Mouse (Mus musculus) embryonic facial prominence, embryonic 13.5 days (tissue): ENCODE data around the gene Mtmr2. TPM values are rescaled to one million over a fixed set of nuclear protein-coding genes. Genes with fewer than 3 reads are reported as not detected.

Experiments used
- ATAC-seq: fragments of 200-750 bp; cut with Nextera tagmentation; 2 replicates; pipeline ENCODE4 v1.8.0; 2017; ENCODE audit warnings: low read depth; ENCODE audit not compliant: insufficient number of reproducible peaks, insufficient read depth, low FRiP score, low TSS enrichment
- H3K27ac ChIP-seq: fragments of 300-500 bp; sonication (generic); 2 replicates; pipeline ENCODE4 v1.5.1; 2015; ENCODE audit warnings: moderate library complexity, mild to moderate bottlenecking, inconsistent platforms
- H3K27me3 ChIP-seq: fragments of 300-500 bp; sonication (generic); 2 replicates; pipeline ENCODE4 v1.6.1; 2015; ENCODE audit warnings: mild to moderate bottlenecking, inconsistent platforms
- H3K36me3 ChIP-seq: fragments of 300-500 bp; sonication (generic); 2 replicates; pipeline ENCODE4 v1.6.1; 2015; ENCODE audit warnings: mild to moderate bottlenecking, inconsistent platforms
- H3K4me1 ChIP-seq: fragments of 300-500 bp; sonication (generic); 2 replicates; pipeline ENCODE4 v1.6.1; 2015; ENCODE audit warnings: inconsistent platforms
- H3K4me2 ChIP-seq: fragments of 300-500 bp; sonication (generic); 2 replicates; pipeline ENCODE4 v1.6.1; 2015; ENCODE audit warnings: moderate library complexity, mild to moderate bottlenecking, inconsistent platforms
- H3K4me3 ChIP-seq: fragments of 300-500 bp; sonication (generic); 2 replicates; pipeline ENCODE4 v1.5.1; 2015; ENCODE audit warnings: mild to moderate bottlenecking, inconsistent platforms
- H3K9ac ChIP-seq: fragments of 300-500 bp; sonication (generic); 2 replicates; pipeline ENCODE4 v1.6.1; 2015; ENCODE audit warnings: mild to moderate bottlenecking, inconsistent platforms
- H3K9me3 ChIP-seq: fragments of 300-500 bp; sonication (generic); 2 replicates; pipeline ENCODE4 v1.6.1; 2016; ENCODE audit warnings: inconsistent platforms
- WGBS: fragments of 180-500 bp; shearing (Covaris S2); methylation state at CpG from one replicate; pipeline ENCODE4 v1.1.7; 2015; ENCODE audit warnings: mixed read lengths; 5-methylcytosine and 5-hydroxymethylcytosine counted together
- polyA plus RNA-seq: library from polyadenylated mRNA; unstranded; fragments of >200 nt; fragmentation: Nextera tagmentation; extraction: Ambion mirVana; gene quantifications from 2 replicates; pipeline ENCODE4 v1.2.1, GENCODE M21; 2015

Gene Mtmr2
- polyA plus RNA-seq, 1 experiment from 2014 or later = 80.5 TPM

GRCm38 (mm10) chr9:13848481-13849480, 100.6 kb downstream of the Mtmr2 start:
- no peak overlapping the region for H3K4me2 ChIP-seq
- H3K27me3 ChIP-seq = no peaks in the 10 kb centered on the region
- ATAC-seq = no peak
- H3K36me3 ChIP-seq = peaks cover 16% of the 10 kb centered on the region; the same call in 1 of the 2 replicates
- H3K9me3 ChIP-seq = no peaks in the 10 kb centered on the region
- H3K9ac ChIP-seq = no peak overlapping the region
- 76% methylated on average over 10 of the region's 10 CpGs for WGBS
- H3K27ac ChIP-seq = no peak overlapping the region
- no peaks in the 10 kb centered on the region for H3K4me1 ChIP-seq
- H3K4me3 ChIP-seq = no peak overlapping the region

- Histone ChIP-seq H3K4me3 (no peak overlapping the region), H3K9me3 (no peaks in the 10 kb centered on the region), H3K27me3 (no peaks in the 10 kb centered on the region), H3K4me2 (no peak overlapping the region), H3K36me3 (no peaks in the 10 kb centered on the region), H3K9ac (no peak overlapping the region), H3K27ac (no peak overlapping the region), H3K4me1 (no peaks in the 10 kb centered on the region)
- no peak for ATAC-seq
- 36% methylated on average over 3 of the region's 3 CpGs for WGBS
Measured at GRCm38 (mm10) chr9:13853876-13854275, 105.7 kb downstream of the Mtmr2 start.

Other genes starting within 250 kb of the Mtmr2 start
- 65.6 and 68.0 TPM in 2 replicates for gene Cep57, start 78.7 kb downstream of the Mtmr2 start, polyA plus RNA-seq
- gene Fam76b, start 79.3 kb downstream of the Mtmr2 start, polyA plus RNA-seq = 25.9 and 29.3 TPM in 2 replicates